Mouse (Mus musculus): ENCODE data around the gene Tnk2. TPM values are rescaled to one million over a fixed set of nuclear protein-coding genes. Genes with fewer than 3 reads are reported as not detected.

Gene Tnk2
- polyA plus RNA-seq, 1 experiment from 2014 or later, result 6.6 TPM

DNA sequence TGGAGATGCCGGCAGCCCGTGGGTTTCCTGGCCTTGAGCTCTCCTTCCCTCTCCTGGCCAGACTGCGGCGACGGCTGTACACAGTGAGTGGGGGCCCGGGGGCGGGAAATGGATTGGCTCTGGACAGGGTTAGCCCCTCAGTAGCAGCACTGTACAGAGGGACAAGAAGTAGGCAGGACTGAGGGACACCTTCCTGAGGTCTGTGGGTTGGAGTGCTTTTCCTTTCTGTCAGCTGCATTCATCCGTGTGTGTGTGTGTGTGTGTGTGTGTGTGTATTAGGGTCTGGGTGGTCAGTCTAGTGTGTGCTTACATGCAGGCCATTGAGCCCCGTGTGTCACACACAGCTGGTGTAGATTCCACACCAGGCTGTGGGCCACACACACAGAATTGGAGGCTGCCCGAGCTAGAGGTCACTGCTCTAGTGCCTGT is 17.8 kb downstream of the Tnk2 start:
- peak overlapping the region; percentile 59 for H3K27ac ChIP-seq
- H3K27me3 ChIP-seq (replicated peaks), result no peaks in the 10 kb centered on the region
- H3K36me3 ChIP-seq, result peaks cover 9% of the 10 kb centered on the region; the same call in 1 of the 2 replicates
- no peak overlapping the region for H3K4me3 ChIP-seq
- no peaks in the 10 kb centered on the region for H3K9me3 ChIP-seq (replicated peaks)
- H3K4me1 ChIP-seq, result peaks cover 97% of the 10 kb centered on the region
- H3K4me2 ChIP-seq, result peak overlapping the region; percentile 27
- WGBS (ENCODE audit: insufficient replicate concordance), result 35% methylated on average over 10 of the region's 10 CpGs
- ATAC-seq, result no peak
- H3K9ac ChIP-seq, result peak overlapping the region; percentile 1

GRCm38 (mm10) chr16:32662372-32662771 is 18.7 kb downstream of the Tnk2 start:
- 87% methylated on average over 7 of the region's 7 CpGs for WGBS (ENCODE audit: insufficient replicate concordance)
- Histone ChIP-seq H3K27me3 (replicated peaks) (no peaks in the 10 kb centered on the region), H3K27ac (peak overlapping the region; percentile 59; the same call in 1 of the 2 replicates), H3K9ac (no peak overlapping the region), H3K4me2 (no peak overlapping the region), H3K9me3 (replicated peaks) (no peaks in the 10 kb centered on the region), H3K4me1 (peaks cover 99% of the 10 kb centered on the region), H3K4me3 (no peak overlapping the region), H3K36me3 (peaks cover 12% of the 10 kb centered on the region; the same call in 1 of the 2 replicates)
- no peak for ATAC-seq

DNA sequence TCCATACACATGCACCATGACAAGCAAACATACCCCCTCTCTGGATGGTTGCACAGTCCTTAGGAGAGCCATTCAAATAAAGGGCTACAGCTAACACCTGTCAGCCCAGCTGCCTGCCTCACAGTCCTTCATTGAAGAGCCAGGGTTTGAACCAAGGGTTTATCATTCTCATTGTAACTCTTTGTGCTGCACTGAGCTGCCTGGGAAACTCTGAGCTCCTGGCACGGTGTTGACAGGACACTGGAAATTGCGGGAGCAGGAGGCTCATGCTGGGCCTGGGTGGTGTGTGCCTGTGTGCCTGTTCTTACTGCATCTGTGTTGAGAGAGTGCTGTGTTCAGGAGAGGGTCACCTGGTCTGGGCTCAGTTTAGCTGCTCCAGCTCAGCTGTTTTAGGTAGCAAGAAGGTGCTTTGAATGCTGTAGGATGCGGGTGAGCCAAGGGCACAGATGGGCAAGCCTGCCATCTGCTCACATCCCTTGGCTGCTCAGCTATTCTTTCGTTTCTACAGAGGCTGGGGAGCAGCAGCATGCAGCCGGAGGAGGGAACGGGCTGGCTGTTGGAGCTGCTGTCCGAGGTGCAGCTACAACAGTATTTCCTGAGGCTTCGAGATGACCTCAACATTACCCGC is 19.7 kb downstream of the Tnk2 start:
- WGBS (ENCODE audit: insufficient replicate concordance), result 70% methylated on average over 9 of the region's 9 CpGs
- Histone ChIP-seq H3K4me2 (peak overlapping the region; percentile 66), H3K9me3 (replicated peaks) (no peaks in the 10 kb centered on the region), H3K4me1 (peaks cover 99% of the 10 kb centered on the region), H3K27me3 (replicated peaks) (no peaks in the 10 kb centered on the region), H3K4me3 (no peak overlapping the region), H3K27ac (peak overlapping the region; percentile 98), H3K36me3 (peaks cover 20% of the 10 kb centered on the region), H3K9ac (no peak overlapping the region)
- no peak for ATAC-seq

- 38% methylated on average over 2 of the region's 2 CpGs for WGBS (ENCODE audit: insufficient replicate concordance)
- Histone ChIP-seq H3K36me3 (peaks cover 26% of the 10 kb centered on the region), H3K4me1 (peaks cover 94% of the 10 kb centered on the region), H3K4me3 (no peak overlapping the region), H3K27me3 (replicated peaks) (no peaks in the 10 kb centered on the region), H3K27ac (peak overlapping the region; percentile 98), H3K9me3 (replicated peaks) (no peaks in the 10 kb centered on the region), H3K9ac (peak overlapping the region; percentile 65; the same call in 1 of the 2 replicates), H3K4me2 (peak overlapping the region; percentile 66)
- no peak for ATAC-seq
Measured at GRCm38 (mm10) chr16:32664211-32664610, 20.5 kb downstream of the Tnk2 start.

DNA sequence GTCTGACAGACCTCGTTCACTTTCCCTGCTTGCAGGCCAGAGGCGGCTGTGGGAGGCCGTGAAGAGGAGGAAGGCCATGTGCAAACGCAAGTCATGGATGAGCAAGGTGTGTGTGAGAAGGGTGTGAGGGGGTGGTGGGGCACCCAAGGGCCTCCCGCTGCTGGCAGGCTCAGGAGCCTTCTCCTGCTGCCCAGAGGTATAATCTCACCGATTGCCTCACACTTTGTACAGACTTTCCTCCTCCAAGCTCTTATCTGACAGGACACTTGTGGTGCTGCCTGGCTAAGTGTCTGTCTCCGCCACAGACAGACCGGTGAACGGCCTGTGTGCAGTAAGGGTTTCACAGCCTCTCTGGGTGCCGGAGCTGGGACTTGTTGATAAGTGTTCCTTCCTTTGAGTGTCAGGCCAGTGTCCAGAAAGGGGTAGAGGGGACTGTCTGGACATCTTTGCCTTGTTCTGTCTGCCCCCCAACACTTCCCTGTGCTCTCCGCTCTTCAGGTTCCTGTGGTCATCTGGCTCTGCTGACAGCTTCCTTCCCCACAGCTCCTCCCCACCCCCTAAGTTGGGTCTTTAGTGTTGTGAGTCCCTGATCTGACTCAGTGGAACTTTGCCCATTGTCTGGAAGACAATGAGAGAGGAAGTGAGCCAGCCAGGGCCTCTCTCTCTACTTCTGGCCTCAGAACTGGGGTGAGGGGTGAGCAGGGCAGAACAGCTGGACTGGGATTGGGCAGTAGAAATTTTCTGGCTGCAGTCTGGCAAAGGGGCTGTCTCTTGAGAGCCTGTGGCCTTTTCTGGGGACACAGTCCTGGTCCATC is 22.4 kb downstream of the Tnk2 start:
- H3K9me3 ChIP-seq (replicated peaks), result no peaks in the 10 kb centered on the region
- peaks cover 94% of the 10 kb centered on the region for H3K4me1 ChIP-seq
- peak overlapping the region; percentile 65 for H3K9ac ChIP-seq
- H3K4me3 ChIP-seq, result peak overlapping the region; percentile 18
- H3K4me2 ChIP-seq, result peak overlapping the region; percentile 66
- H3K27ac ChIP-seq, result peak overlapping the region; percentile 98
- H3K27me3 ChIP-seq (replicated peaks), result no peaks in the 10 kb centered on the region
- H3K36me3 ChIP-seq, result peaks cover 42% of the 10 kb centered on the region
- ATAC-seq, result peak; percentile 95
- WGBS (ENCODE audit: insufficient replicate concordance), result 6% methylated on average over 11 of the region's 11 CpGs

DNA sequence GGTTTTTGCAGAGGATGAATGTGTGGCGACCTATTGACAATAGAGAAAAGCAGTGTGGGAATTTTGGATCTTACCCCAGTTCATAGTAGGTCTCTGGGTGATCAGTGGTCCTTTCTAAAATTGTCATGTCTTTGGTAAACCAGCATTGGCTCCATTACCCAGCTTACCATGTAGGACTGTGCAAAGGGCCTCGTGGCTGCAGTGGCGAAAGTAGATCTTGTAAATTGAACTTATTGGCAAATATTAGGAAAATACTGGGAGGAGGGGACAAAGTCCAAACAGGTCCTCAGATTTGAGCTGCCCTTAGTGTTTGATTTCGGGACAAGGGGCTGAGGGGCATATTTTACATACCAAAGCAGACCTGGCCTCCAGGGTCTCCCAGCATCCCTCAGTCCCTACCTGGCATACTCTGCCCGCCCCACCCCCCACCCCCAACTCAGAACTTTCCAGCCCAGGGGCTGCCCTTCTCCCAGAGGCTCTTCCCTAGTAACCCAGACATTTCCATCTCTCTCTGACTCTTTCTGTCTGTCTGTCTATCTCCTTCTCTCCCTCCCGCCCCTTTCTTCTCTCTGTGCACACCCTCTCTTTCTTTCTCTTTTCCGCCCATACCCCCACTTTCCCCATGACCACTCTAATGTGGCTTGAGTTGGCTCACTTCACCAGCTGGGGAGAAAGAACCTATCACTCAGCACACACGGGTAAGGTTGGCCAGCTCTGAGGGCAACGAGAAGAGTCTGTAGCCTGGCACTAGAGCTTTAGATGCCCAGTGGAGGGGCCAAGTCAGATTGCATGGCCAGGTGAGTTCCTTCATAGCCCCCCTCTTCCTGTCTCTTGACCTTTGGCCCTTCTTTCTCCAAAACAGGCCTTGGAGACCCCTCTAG is 23.2 kb downstream of the Tnk2 start:
- peak overlapping the region; percentile 66 for H3K4me2 ChIP-seq
- H3K27me3 ChIP-seq (replicated peaks), result no peaks in the 10 kb centered on the region
- H3K27ac ChIP-seq, result peak overlapping the region; percentile 98
- ATAC-seq, result no peak
- H3K4me1 ChIP-seq, result peaks cover 94% of the 10 kb centered on the region
- H3K9ac ChIP-seq, result peak overlapping the region; percentile 58
- WGBS (ENCODE audit: insufficient replicate concordance), result 51% methylated on average over 9 of the region's 9 CpGs
- peak overlapping the region; percentile 18 for H3K4me3 ChIP-seq
- H3K9me3 ChIP-seq (replicated peaks), result no peaks in the 10 kb centered on the region
- H3K36me3 ChIP-seq, result peaks cover 51% of the 10 kb centered on the region

GRCm38 (mm10) chr16:32667552-32667872 is 23.8 kb downstream of the Tnk2 start:
- peaks cover 95% of the 10 kb centered on the region for H3K4me1 ChIP-seq
- peaks cover 57% of the 10 kb centered on the region for H3K36me3 ChIP-seq
- H3K9ac ChIP-seq, result no peak overlapping the region
- no peak overlapping the region for H3K4me3 ChIP-seq
- no peak for ATAC-seq
- H3K4me2 ChIP-seq, result 0 out of 2 replicates have a peak overlapping the region, but pooled peaks have one; percentile 66
- no peaks in the 10 kb centered on the region for H3K9me3 ChIP-seq (replicated peaks)
- no peaks in the 10 kb centered on the region for H3K27me3 ChIP-seq (replicated peaks)
- H3K27ac ChIP-seq, result peak overlapping the region; percentile 98
- WGBS (ENCODE audit: insufficient replicate concordance), result 62% methylated on average over 3 of the region's 3 CpGs

DNA sequence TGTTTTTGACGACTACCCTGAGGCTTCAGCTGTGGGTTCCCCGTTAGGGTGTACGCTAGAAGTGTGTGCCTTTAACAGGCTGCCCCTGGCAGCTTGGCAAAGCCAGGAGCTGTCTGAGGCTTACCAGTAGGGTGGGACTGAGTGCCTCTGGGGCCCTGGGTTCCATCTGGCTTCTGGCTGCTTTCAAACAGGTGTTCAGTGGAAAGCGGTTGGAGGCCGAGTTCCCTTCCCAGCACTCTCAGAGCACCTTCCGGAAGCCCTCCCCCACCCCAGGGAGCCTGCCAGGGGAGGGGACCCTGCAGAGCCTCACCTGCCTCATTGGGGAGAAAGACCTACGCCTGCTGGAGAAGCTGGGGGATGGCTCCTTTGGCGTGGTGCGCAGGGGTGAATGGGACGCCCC is 24.4 kb downstream of the Tnk2 start:
- no peak overlapping the region for H3K4me3 ChIP-seq
- no peak overlapping the region for H3K4me2 ChIP-seq
- H3K27me3 ChIP-seq (replicated peaks), result no peaks in the 10 kb centered on the region
- 75% methylated on average over 10 of the region's 10 CpGs for WGBS (ENCODE audit: insufficient replicate concordance)
- H3K4me1 ChIP-seq, result peaks cover 95% of the 10 kb centered on the region
- peak overlapping the region; percentile 98 for H3K27ac ChIP-seq
- H3K36me3 ChIP-seq, result peaks cover 61% of the 10 kb centered on the region
- H3K9me3 ChIP-seq (replicated peaks), result no peaks in the 10 kb centered on the region
- no peak for ATAC-seq
- 0 out of 2 replicates have a peak overlapping the region, but pooled peaks have one; percentile 8 for H3K9ac ChIP-seq

DNA sequence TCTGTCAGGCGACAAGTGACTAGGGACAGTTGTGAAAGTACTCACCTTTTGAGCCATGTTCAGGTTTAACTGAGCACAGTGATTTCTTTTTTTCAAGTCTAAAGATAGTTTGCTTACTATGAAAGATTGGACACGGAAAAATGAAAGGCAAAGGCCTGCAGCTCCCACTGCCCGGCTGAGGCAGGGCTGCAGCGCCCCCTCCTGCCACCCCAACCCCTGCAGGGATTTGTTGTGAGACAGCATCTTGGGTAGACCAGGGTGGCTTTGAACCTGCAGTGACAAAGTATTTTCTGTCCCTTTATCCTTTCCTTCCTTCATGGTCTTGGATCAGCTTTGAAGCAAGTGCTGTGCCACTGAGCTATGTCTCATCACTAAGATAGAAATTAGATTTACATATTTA is 24.8 kb downstream of the Tnk2 start:
- Histone ChIP-seq H3K27ac (no peak overlapping the region), H3K9ac (no peak overlapping the region), H3K4me3 (no peak overlapping the region), H3K27me3 (replicated peaks) (no peaks in the 10 kb centered on the region), H3K36me3 (peaks cover 63% of the 10 kb centered on the region), H3K4me1 (peaks cover 95% of the 10 kb centered on the region), H3K4me2 (no peak overlapping the region), H3K9me3 (replicated peaks) (no peaks in the 10 kb centered on the region)
- no peak for ATAC-seq
- 79% methylated on average over 4 of the region's 4 CpGs for WGBS (ENCODE audit: insufficient replicate concordance)

DNA sequence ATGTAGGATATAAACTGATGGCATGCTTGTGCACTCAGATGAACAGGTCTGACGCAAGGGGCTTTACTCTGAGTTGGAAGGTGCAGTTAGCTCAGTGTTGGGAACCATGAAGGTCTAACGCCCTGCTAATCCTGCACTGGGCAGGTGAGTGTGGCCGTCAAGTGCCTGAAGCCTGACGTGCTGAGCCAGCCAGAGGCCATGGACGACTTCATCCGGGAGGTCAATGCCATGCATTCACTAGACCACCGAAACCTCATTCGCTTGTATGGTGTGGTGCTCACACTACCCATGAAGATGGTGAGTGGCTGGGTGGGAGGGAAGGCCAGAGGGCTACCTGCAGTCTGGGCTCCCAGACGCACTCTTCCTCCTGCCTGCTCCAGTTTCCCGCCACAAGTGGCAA is 25.6 kb downstream of the Tnk2 start:
- ATAC-seq, result no peak
- no peak overlapping the region for H3K9ac ChIP-seq
- H3K9me3 ChIP-seq (replicated peaks), result no peaks in the 10 kb centered on the region
- H3K4me3 ChIP-seq, result no peak overlapping the region
- no peak overlapping the region for H3K27ac ChIP-seq
- peaks cover 66% of the 10 kb centered on the region for H3K36me3 ChIP-seq
- peaks cover 90% of the 10 kb centered on the region for H3K4me1 ChIP-seq
- no peak overlapping the region for H3K4me2 ChIP-seq
- no peaks in the 10 kb centered on the region for H3K27me3 ChIP-seq (replicated peaks)
- 90% methylated on average over 10 of the region's 10 CpGs for WGBS (ENCODE audit: insufficient replicate concordance)

- Histone ChIP-seq H3K36me3 (peaks cover 77% of the 10 kb centered on the region), H3K4me3 (no peak overlapping the region), H3K4me2 (peak overlapping the region; percentile 26), H3K27me3 (replicated peaks) (no peaks in the 10 kb centered on the region), H3K4me1 (peaks cover 77% of the 10 kb centered on the region), H3K9ac (peak overlapping the region; percentile 32; the same call in 1 of the 2 replicates), H3K9me3 (replicated peaks) (no peaks in the 10 kb centered on the region), H3K27ac (peak overlapping the region; percentile 67)
- WGBS (ENCODE audit: insufficient replicate concordance), result 50% methylated on average over 10 of the region's 10 CpGs
- ATAC-seq, result no peak
Measured at GRCm38 (mm10) chr16:32670354-32671124, 26.9 kb downstream of the Tnk2 start.

All from liver, embryonic 12.5 days (tissue).